Mouse (Mus musculus): ENCODE results near the gene Catsperg1. TPM values are rescaled to one million over a fixed set of nuclear protein-coding genes. Genes with fewer than 3 reads are reported as not detected.

Catsperg1 gene
- polyA plus RNA-seq, 1 experiment from 2014 or later, result 1.8 TPM

- no peak overlapping the region for H3K27ac ChIP-seq
- H3K4me3 ChIP-seq, result peak overlapping the region; percentile 66
- peak overlapping the region; percentile 68 for H3K4me2 ChIP-seq (replicated peaks)
- peaks cover 29% of the 10 kb centered on the region for H3K27me3 ChIP-seq (replicated peaks)
- peak overlapping the region; percentile 68 for H3K9ac ChIP-seq
- H3K4me1 ChIP-seq, result peaks cover 44% of the 10 kb centered on the region
- no peak for ATAC-seq (ENCODE audit: low FRiP score, low read depth)
- H3K9me3 ChIP-seq, result no peaks in the 10 kb centered on the region
- peaks cover 13% of the 10 kb centered on the region; the same call in 1 of the 2 replicates for H3K36me3 ChIP-seq
- WGBS, result 2% methylated on average over 10 of the region's 10 CpGs
Measured at GRCm38 (mm10) chr7:29168121-29168695, 45.6 kb downstream of the Catsperg1 start.

GRCm38 (mm10) chr7:29167656-29168055 lies 46.2 kb downstream of the Catsperg1 start:
- Histone ChIP-seq H3K27me3 (replicated peaks) (peaks cover 24% of the 10 kb centered on the region), H3K4me1 (peaks cover 41% of the 10 kb centered on the region), H3K4me3 (peak overlapping the region; percentile 66), H3K27ac (no peak overlapping the region), H3K9me3 (no peaks in the 10 kb centered on the region), H3K4me2 (replicated peaks) (peak overlapping the region; percentile 68), H3K36me3 (peaks cover 10% of the 10 kb centered on the region; the same call in 1 of the 2 replicates), H3K9ac (peak overlapping the region; percentile 68)
- ATAC-seq (ENCODE audit: low FRiP score, low read depth), result no peak
- WGBS, result 14% methylated on average over 19 of the region's 19 CpGs

DNA sequence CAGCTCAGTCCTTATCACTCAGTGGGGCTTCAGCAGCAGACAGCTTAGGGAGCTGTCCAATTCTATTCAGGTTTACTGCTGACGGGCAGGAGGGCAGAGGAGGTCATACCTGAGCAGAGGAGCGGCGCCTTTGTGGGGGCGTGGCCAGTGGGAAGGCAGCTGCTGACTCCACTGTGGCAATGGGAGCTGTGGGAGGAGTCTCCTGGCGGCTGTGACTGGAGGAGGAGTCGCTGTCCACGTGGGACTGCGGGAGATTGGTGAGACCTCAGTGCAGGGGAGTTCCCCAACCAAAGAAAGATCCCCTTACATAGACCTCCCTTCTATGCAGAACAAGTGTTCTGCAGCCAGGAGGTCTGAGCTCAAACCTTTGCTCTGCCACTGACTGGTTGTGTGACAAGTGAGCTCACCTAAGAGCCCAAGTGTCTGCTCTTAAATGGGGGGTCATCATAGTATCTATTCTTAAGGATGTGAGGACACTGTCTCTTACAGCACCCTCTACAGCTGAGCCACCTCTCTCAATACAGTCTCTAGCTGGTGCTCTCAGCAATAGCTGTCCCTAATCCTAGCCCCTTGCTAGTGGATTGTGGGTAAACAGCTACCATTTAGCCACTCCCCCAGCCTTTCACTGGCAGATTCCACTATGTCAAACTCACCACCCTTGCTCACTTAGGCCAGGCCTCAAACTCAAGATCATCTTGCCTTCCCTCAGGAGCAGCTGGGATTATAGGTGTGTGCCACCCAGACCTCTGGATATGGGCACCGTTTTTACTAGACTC lies 50.9 kb downstream of the Catsperg1 start:
- no peaks in the 10 kb centered on the region for H3K9me3 ChIP-seq
- 24% methylated on average over 9 of the region's 9 CpGs for WGBS

GRCm38 (mm10) chr7:29162294-29162693 lies 51.5 kb downstream of the Catsperg1 start:
- H3K27ac ChIP-seq, result no peak overlapping the region
- peaks cover 22% of the 10 kb centered on the region for H3K36me3 ChIP-seq
- no peak overlapping the region for H3K9ac ChIP-seq
- peaks cover 27% of the 10 kb centered on the region for H3K27me3 ChIP-seq (replicated peaks)
- no peaks in the 10 kb centered on the region for H3K9me3 ChIP-seq
- no peak for ATAC-seq (ENCODE audit: low FRiP score, low read depth)
- no peak overlapping the region for H3K4me2 ChIP-seq (replicated peaks)
- H3K4me3 ChIP-seq, result no peak overlapping the region
- 0 out of 2 replicates have a peak, but pooled peaks cover 2% of the 10 kb centered on the region for H3K4me1 ChIP-seq
- WGBS, result 87% methylated on average over 5 of the region's 5 CpGs

More for the DNA sequence above, 50.9 kb downstream of the Catsperg1 start:
- peaks cover 29% of the 10 kb centered on the region for H3K27me3 ChIP-seq (replicated peaks)
- no peak overlapping the region for H3K9ac ChIP-seq
- H3K4me1 ChIP-seq, result peaks cover 7% of the 10 kb centered on the region; the same call in 1 of the 2 replicates
- no peak overlapping the region for H3K27ac ChIP-seq
- H3K36me3 ChIP-seq, result peaks cover 22% of the 10 kb centered on the region
- no peak for ATAC-seq (ENCODE audit: low FRiP score, low read depth)
- H3K4me2 ChIP-seq (replicated peaks), result no peak overlapping the region
- no peak overlapping the region for H3K4me3 ChIP-seq

DNA sequence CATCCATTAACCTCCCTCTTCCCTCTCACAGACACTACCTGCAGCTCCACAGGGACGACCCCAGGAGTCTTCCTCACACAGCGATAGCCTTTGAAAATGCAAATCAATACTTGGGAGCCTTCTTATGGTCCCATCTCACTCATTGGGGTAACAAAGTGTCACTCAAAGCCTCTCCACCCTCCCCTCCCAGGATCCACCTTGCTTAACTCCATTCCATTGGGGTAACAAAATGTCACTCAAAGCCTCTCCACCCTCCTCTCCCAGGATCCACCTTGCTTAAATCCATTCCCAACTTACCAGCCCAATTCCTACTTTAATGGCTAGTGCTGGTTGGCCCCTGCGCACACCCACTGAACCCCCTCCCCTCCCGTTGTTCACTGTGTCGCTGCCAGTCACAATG lies 55.6 kb downstream of the Catsperg1 start:
- H3K36me3 ChIP-seq, result peaks cover 18% of the 10 kb centered on the region
- ATAC-seq (ENCODE audit: low FRiP score, low read depth), result no peak
- no peak overlapping the region for H3K9ac ChIP-seq
- 3% methylated on average over 5 of the region's 5 CpGs for WGBS
- peaks cover 4% of the 10 kb centered on the region; the same call in 1 of the 2 replicates for H3K9me3 ChIP-seq
- peaks cover 7% of the 10 kb centered on the region; the same call in 1 of the 2 replicates for H3K4me1 ChIP-seq
- H3K27me3 ChIP-seq (replicated peaks), result peaks cover 27% of the 10 kb centered on the region
- H3K4me3 ChIP-seq, result no peak overlapping the region
- no peak overlapping the region for H3K4me2 ChIP-seq (replicated peaks)
- no peak overlapping the region for H3K27ac ChIP-seq

GRCm38 (mm10) chr7:29155838-29156782 lies 57.7 kb downstream of the Catsperg1 start, which contains the start of gene Fam98c:
Gene Fam98c, minus strand, starts transcription at chr7:29156234.
- peak; percentile 83 for ATAC-seq (ENCODE audit: low FRiP score, low read depth)
- peaks cover 24% of the 10 kb centered on the region for H3K27me3 ChIP-seq (replicated peaks)
- H3K9me3 ChIP-seq, result peaks cover 4% of the 10 kb centered on the region; the same call in 1 of the 2 replicates
- WGBS, result 3% methylated on average over 68 of the region's 68 CpGs
- H3K4me1 ChIP-seq, result peaks cover 4% of the 10 kb centered on the region; the same call in 1 of the 2 replicates
- peaks cover 8% of the 10 kb centered on the region; the same call in 1 of the 2 replicates for H3K36me3 ChIP-seq
- H3K27ac ChIP-seq, result peak within 1 kb of the TSS; percentile 87
- H3K9ac ChIP-seq, result peak within 1 kb of the TSS; percentile 82
- H3K4me2 ChIP-seq (replicated peaks), result peak within 1 kb of the TSS; percentile 98
- H3K4me3 ChIP-seq, result peak within 1 kb of the TSS; percentile 77

GRCm38 (mm10) chr7:29155196-29155837 lies 58.5 kb downstream of the Catsperg1 start:
- peak overlapping the region; percentile 82 for H3K9ac ChIP-seq
- peak; percentile 92 for ATAC-seq (ENCODE audit: low FRiP score, low read depth)
- WGBS, result 8% methylated on average over 37 of the region's 37 CpGs

DNA sequence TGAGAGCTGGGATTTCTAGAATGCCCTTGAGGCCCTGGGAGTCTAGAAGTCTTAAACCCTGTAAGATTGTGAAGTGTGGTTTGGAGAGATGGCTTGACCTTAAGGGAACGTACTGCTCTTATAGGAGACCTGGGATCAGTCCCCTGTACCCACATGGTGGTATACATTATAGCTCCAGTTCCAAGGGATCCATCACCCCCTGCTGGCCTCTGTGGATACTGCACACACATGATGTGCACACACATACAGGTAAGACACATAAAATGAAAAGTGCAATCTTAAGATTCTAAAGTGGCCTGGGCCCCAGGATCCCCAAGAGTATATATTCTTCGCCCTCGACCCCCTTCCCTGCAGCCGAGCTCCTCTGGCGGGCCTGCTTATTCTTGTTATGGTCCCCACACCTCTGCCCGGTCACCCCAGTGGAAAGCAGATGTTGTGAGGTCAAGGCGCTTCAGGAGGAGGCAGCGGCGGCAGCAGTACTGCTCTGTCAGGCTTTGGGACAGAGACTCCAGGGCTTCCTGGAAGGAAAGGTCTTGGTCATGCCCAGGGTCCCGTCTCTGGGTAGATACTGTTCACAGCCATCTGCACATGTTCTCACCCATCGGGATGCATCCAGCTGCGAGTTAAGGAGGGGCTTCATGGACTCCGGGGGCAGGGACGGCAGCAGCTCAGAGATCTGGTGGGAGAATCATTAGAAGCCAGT lies 59.7 kb downstream of the Catsperg1 start:
- Histone ChIP-seq H3K27me3 (replicated peaks) (peaks cover 13% of the 10 kb centered on the region), H3K36me3 (0 out of 2 replicates have a peak, but pooled peaks cover 5% of the 10 kb centered on the region), H3K9ac (no peak overlapping the region), H3K9me3 (peaks cover 4% of the 10 kb centered on the region; the same call in 1 of the 2 replicates), H3K4me3 (no peak overlapping the region), H3K4me2 (replicated peaks) (no peak overlapping the region), H3K27ac (no peak overlapping the region), H3K4me1 (peaks cover 4% of the 10 kb centered on the region; the same call in 1 of the 2 replicates)
- 95% methylated on average over 14 of the region's 14 CpGs for WGBS
- ATAC-seq (ENCODE audit: low FRiP score, low read depth), result no peak

More at GRCm38 (mm10) chr7:29155196-29155837, 58.5 kb downstream of the Catsperg1 start:
- H3K4me1 ChIP-seq, result peaks cover 4% of the 10 kb centered on the region; the same call in 1 of the 2 replicates
- peak overlapping the region; percentile 87 for H3K27ac ChIP-seq
- H3K4me2 ChIP-seq (replicated peaks), result peak overlapping the region; percentile 98
- H3K9me3 ChIP-seq, result peaks cover 4% of the 10 kb centered on the region; the same call in 1 of the 2 replicates
- peaks cover 24% of the 10 kb centered on the region for H3K27me3 ChIP-seq (replicated peaks)
- H3K4me3 ChIP-seq, result peak overlapping the region; percentile 77
- 0 out of 2 replicates have a peak, but pooled peaks cover 5% of the 10 kb centered on the region for H3K36me3 ChIP-seq

DNA sequence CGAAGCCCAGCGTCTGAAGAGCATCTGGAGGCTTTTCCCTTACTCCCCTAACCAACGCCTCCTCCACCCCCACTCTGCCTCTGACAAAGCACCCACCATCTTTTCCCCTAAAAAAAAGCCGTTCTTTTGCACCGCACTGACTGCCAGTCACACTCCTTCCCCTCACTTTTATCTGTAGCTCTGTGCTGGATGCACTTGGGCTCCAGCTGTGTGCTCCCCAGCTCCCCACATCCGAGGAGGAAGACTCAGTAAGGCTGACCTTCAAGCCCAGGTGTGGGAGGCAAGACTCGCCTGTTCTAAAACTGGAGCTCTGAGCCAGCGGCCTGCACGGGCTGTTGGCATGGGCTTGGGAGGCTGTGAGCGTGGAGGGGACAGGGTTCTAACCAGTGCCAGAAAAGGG lies 62.3 kb downstream of the Catsperg1 start:
- no peaks in the 10 kb centered on the region for H3K27me3 ChIP-seq (replicated peaks)
- no peak for ATAC-seq (ENCODE audit: low FRiP score, low read depth)
- WGBS, result 67% methylated on average over 10 of the region's 10 CpGs

DNA sequence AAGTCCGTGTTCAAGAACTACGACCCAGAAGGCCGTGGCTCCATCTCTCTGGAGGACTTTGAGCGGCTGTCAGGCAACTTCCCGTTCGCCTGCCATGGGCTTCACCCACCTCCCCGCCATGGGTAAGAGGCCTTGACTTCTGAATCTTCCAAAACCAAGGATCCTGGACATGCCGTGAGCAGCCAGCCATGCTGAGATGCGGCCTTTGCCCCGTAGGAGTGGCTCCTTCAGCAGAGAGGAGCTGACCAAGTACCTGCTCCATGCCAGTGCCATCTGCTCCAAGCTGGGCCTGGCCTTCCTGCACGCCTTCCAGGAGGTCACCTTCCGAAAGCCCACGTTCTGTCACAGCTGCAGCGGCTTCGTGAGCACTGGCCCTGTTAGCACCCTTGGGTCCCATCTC lies 65.1 kb downstream of the Catsperg1 start:
- no peak for ATAC-seq (ENCODE audit: low FRiP score, low read depth)
- no peak overlapping the region for H3K4me2 ChIP-seq (replicated peaks)
- no peaks in the 10 kb centered on the region for H3K36me3 ChIP-seq
- no peaks in the 10 kb centered on the region for H3K27me3 ChIP-seq (replicated peaks)
- 0 out of 2 replicates have a peak, but pooled peaks cover 3% of the 10 kb centered on the region for H3K9me3 ChIP-seq
- H3K9ac ChIP-seq, result no peak overlapping the region
- no peaks in the 10 kb centered on the region for H3K4me1 ChIP-seq
- no peak overlapping the region for H3K27ac ChIP-seq
- 90% methylated on average over 15 of the region's 15 CpGs for WGBS
- no peak overlapping the region for H3K4me3 ChIP-seq

More for the DNA sequence above, 62.3 kb downstream of the Catsperg1 start:
- H3K36me3 ChIP-seq, result 0 out of 2 replicates have a peak, but pooled peaks cover 5% of the 10 kb centered on the region
- no peak overlapping the region for H3K27ac ChIP-seq
- peaks cover 4% of the 10 kb centered on the region; the same call in 1 of the 2 replicates for H3K9me3 ChIP-seq
- H3K4me2 ChIP-seq (replicated peaks), result no peak overlapping the region
- H3K9ac ChIP-seq, result no peak overlapping the region
- H3K4me3 ChIP-seq, result no peak overlapping the region
- peaks cover 4% of the 10 kb centered on the region; the same call in 1 of the 2 replicates for H3K4me1 ChIP-seq
